Mouse (Mus musculus) ES-E14 (cell line): ENCODE measurements around the gene Ncoa7.

Source experiments
- CHD2 ChIP-seq: IDR thresholded peaks from 2 replicates; pipeline ENCODE4 v1.6.1; 2014; ENCODE audit warnings: mild to moderate bottlenecking, low read depth, low read length, inconsistent platforms
- MAFK ChIP-seq: IDR thresholded peaks from 2 replicates; pipeline ENCODE4 v1.6.1; 2014; ENCODE audit warnings: mild to moderate bottlenecking, low read depth, low read length, inconsistent platforms; ENCODE audit not compliant: insufficient read depth
- ZC3H11A ChIP-seq: IDR thresholded peaks from 2 replicates; pipeline ENCODE4 v1.6.1; 2012; ENCODE audit warnings: low read depth, mild to moderate bottlenecking, inconsistent platforms, low read length, borderline replicate concordance
- ZNF384 ChIP-seq: IDR thresholded peaks from 2 replicates; pipeline ENCODE4 v1.6.1; 2012; ENCODE audit warnings: low read depth, low read length, inconsistent platforms

DNA sequence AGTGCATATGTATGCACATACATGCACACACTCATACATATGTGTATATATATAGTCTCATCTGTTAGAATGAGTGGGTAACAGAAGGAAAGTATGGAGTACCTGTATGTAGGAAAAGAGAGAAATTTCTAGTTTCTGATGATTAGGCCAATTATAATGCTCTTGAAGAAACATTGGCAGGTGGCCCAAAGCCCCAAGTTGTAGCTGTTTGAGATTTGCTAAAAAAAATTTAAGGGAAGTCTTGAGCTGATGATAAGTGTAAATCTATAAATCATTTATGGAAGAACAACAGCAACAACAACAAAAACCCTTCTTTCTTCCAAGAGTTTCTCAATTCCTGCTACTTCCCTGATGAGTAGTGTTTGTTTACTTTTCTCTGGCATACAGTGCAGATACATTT lies 173.1 kb downstream of the Ncoa7 start:
- TF ChIP-seq ZNF384 (no peak), CHD2 (no peak), ZC3H11A (no peak), MAFK (no peak)
